Mouse (Mus musculus) left cerebral cortex, adult 18-20 months (tissue): ENCODE data around the gene Blm. TPM values are rescaled to one million over a fixed set of nuclear protein-coding genes. Genes with fewer than 3 reads are reported as not detected.
"Not testable (repeated sequence)": the region's sequence is repeated elsewhere in the genome, so short reads cannot be mapped to it uniquely, and the experiment has no call there.

ENCODE experiments used
- DNase-seq, 2 experiments: peaks; one replicate each; pipeline ENCODE4 v3.0.0; 2021 to 2022; ENCODE audit warnings: low spot score in 2 of 2, mixed read lengths in 1 of 2
- total RNA-seq, 2 experiments: library from RNA; stranded (reverse); gene quantifications; 2 replicates each; pipeline ENCODE4 v1.2.3; 2021

Gene Blm
- total RNA-seq, 2 experiments from 2014 or later, result 4.4 to 4.6 TPM

- DNase-seq, result no peak
Observed at GRCm38 (mm10) chr7:80534291-80535008, 469 bp downstream of the Blm start.

GRCm38 (mm10) chr7:80531087-80531486, 3.8 kb downstream of the Blm start:
- no peak for DNase-seq

GRCm38 (mm10) chr7:80530646-80531045, 4.3 kb downstream of the Blm start:
- DNase-seq, result no peak

- DNase-seq, result no peak
Observed at GRCm38 (mm10) chr7:80526698-80527097, 8.2 kb downstream of the Blm start.

GRCm38 (mm10) chr7:80512408-80513085, 22.4 kb downstream of the Blm start:
- peak in 1 of 2 experiments; percentile 24 for DNase-seq

- DNase-seq, result not testable (repeated sequence)
Observed at GRCm38 (mm10) chr7:80507697-80508096, 27.2 kb downstream of the Blm start.

GRCm38 (mm10) chr7:80506007-80506406, 28.9 kb downstream of the Blm start:
- no peak for DNase-seq

- DNase-seq, result no peak
Observed at GRCm38 (mm10) chr7:80504920-80505319, 30.0 kb downstream of the Blm start.

GRCm38 (mm10) chr7:80501006-80501405, 33.9 kb downstream of the Blm start:
- no peak for DNase-seq

- DNase-seq, result no peak
Observed at GRCm38 (mm10) chr7:80500099-80500498, 34.8 kb downstream of the Blm start.

- no peak for DNase-seq
Observed at GRCm38 (mm10) chr7:80499190-80499962, 35.5 kb downstream of the Blm start.

- no peak for DNase-seq
Observed at GRCm38 (mm10) chr7:80496656-80497055, 38.3 kb downstream of the Blm start.

GRCm38 (mm10) chr7:80495210-80495609, 39.7 kb downstream of the Blm start:
- DNase-seq, result no peak

- no peak for DNase-seq
Observed at GRCm38 (mm10) chr7:80491995-80492394, 42.9 kb downstream of the Blm start.

- no peak for DNase-seq
Observed at GRCm38 (mm10) chr7:80491086-80491485, 43.8 kb downstream of the Blm start.

GRCm38 (mm10) chr7:80490351-80490750, 44.6 kb downstream of the Blm start:
- DNase-seq, result no peak

- DNase-seq, result no peak
Observed at GRCm38 (mm10) chr7:80489445-80489844, 45.5 kb downstream of the Blm start.

GRCm38 (mm10) chr7:80487239-80487638, 47.7 kb downstream of the Blm start:
- DNase-seq, result no peak

- DNase-seq, result no peak
Observed at GRCm38 (mm10) chr7:80480097-80480496, 54.8 kb downstream of the Blm start.

GRCm38 (mm10) chr7:80473837-80474236, 61.1 kb downstream of the Blm start:
- no peak for DNase-seq

GRCm38 (mm10) chr7:80468851-80469250, 66.1 kb downstream of the Blm start:
- no peak for DNase-seq

- no peak for DNase-seq
Observed at GRCm38 (mm10) chr7:80467334-80467733, 67.6 kb downstream of the Blm start.
